Mouse (Mus musculus): ENCODE results near the gene Gm20521. TPM values are rescaled to one million over a fixed set of nuclear protein-coding genes. Genes with fewer than 3 reads are reported as not detected.

Gene Gm20521
- polyA plus RNA-seq, 1 experiment from 2014 or later = 0.25 TPM

GRCm38 (mm10) chr14:54900383-54900782 is 17.1 kb downstream of the Gm20521 start:
- Histone ChIP-seq H3K4me3 (no peak overlapping the region), H3K27me3 (replicated peaks; ENCODE audit: low read depth, poor library complexity, severe bottlenecking) (no peaks in the 10 kb centered on the region), H3K4me1 (peaks cover 13% of the 10 kb centered on the region), H3K9me3 (no peaks in the 10 kb centered on the region), H3K36me3 (replicated peaks) (peaks cover 66% of the 10 kb centered on the region), H3K27ac (replicated peaks) (no peak overlapping the region)
- DNase-seq (ENCODE audit: low spot score) = peak; percentile 70
- under 1% methylated on average over 3 of the region's 3 CpGs for WGBS

DNA sequence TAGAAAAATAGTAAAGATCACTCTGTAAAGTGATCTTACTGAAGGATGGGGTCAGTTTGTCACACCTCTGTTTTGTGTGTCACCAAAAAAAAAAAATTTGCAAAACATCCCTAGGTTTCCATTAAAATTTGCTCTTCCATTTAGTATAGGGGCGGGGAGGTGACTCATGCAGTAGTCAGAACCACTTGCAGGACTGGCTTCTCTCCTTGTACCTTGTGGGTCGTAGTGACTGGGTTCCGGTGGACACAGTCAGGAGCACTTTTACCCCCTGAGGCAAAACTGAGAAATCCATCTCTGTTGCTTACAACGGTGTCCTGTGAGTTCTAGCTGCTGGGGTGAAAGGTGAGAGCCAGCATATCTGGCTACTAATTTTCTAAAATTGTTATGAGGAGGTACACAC is 20.4 kb downstream of the Gm20521 start:
- WGBS = 82% methylated on average over 4 of the region's 4 CpGs
- H3K36me3 ChIP-seq (replicated peaks) = peaks cover 65% of the 10 kb centered on the region

GRCm38 (mm10) chr14:54908682-54909081 is 25.4 kb downstream of the Gm20521 start:
- Histone ChIP-seq H3K4me1 (peaks cover 55% of the 10 kb centered on the region), H3K36me3 (replicated peaks) (peaks cover 78% of the 10 kb centered on the region), H3K9me3 (no peaks in the 10 kb centered on the region), H3K4me3 (peak overlapping the region; percentile 21; the same call in 1 of the 2 replicates), H3K27ac (replicated peaks) (no peak overlapping the region), H3K27me3 (replicated peaks; ENCODE audit: low read depth, poor library complexity, severe bottlenecking) (no peaks in the 10 kb centered on the region)
- DNase-seq (ENCODE audit: low spot score) = no peak
- 81% methylated on average over 7 of the region's 7 CpGs for WGBS

More for the DNA sequence above, 20.4 kb downstream of the Gm20521 start:
- no peaks in the 10 kb centered on the region for H3K9me3 ChIP-seq
- no peak overlapping the region for H3K27ac ChIP-seq (replicated peaks)
- peaks cover 17% of the 10 kb centered on the region for H3K4me1 ChIP-seq
- no peak for DNase-seq (ENCODE audit: low spot score)
- no peak overlapping the region for H3K4me3 ChIP-seq
- H3K27me3 ChIP-seq (replicated peaks; ENCODE audit: low read depth, poor library complexity, severe bottlenecking) = no peaks in the 10 kb centered on the region

GRCm38 (mm10) chr14:54912109-54912850 is 29.0 kb downstream of the Gm20521 start:
- peaks cover 52% of the 10 kb centered on the region for H3K4me1 ChIP-seq
- H3K9me3 ChIP-seq = no peaks in the 10 kb centered on the region
- WGBS = 2% methylated on average over 69 of the region's 69 CpGs
- H3K36me3 ChIP-seq (replicated peaks) = peaks cover 67% of the 10 kb centered on the region
- peak overlapping the region; percentile 98 for H3K4me3 ChIP-seq
- H3K27me3 ChIP-seq (replicated peaks; ENCODE audit: low read depth, poor library complexity, severe bottlenecking) = no peaks in the 10 kb centered on the region
- peak; percentile 57 for DNase-seq (ENCODE audit: low spot score)
- H3K27ac ChIP-seq (replicated peaks) = peak overlapping the region; percentile 95

DNA sequence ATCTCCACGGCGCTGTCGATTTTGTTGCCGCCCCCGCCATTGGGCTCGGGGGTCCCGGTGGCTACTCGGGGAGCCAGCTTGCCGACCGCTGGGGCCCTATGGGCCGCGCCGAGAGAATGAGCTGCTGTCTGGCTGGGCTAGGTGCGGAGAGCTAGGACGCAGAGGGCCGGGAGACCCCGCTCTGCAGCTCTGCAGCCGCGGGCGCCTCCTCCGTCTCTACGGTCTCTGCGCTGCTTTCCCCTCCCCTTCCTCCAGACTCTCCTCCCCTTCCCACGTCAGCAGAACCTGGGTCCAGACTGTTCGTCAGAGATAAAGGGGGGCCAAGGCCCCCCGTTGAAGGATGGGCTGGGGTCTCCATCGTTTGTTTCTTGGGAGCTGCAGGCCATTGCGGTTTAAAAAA is 29.6 kb downstream of the Gm20521 start, which contains the start of gene Slc22a17:
Gene Slc22a17, minus strand, starts transcription at position 247 of the 400 bp plus-strand sequence.
- peak; percentile 87 for DNase-seq (ENCODE audit: low spot score)
- peak within 1 kb of the TSS; percentile 95 for H3K27ac ChIP-seq (replicated peaks)
- H3K4me1 ChIP-seq = peaks cover 46% of the 10 kb centered on the region
- no peaks in the 10 kb centered on the region for H3K27me3 ChIP-seq (replicated peaks; ENCODE audit: low read depth, poor library complexity, severe bottlenecking)
- under 1% methylated on average over 28 of the region's 28 CpGs for WGBS
- no peaks in the 10 kb centered on the region for H3K9me3 ChIP-seq
- peak within 1 kb of the TSS; percentile 98 for H3K4me3 ChIP-seq
- H3K36me3 ChIP-seq (replicated peaks) = peaks cover 67% of the 10 kb centered on the region

DNA sequence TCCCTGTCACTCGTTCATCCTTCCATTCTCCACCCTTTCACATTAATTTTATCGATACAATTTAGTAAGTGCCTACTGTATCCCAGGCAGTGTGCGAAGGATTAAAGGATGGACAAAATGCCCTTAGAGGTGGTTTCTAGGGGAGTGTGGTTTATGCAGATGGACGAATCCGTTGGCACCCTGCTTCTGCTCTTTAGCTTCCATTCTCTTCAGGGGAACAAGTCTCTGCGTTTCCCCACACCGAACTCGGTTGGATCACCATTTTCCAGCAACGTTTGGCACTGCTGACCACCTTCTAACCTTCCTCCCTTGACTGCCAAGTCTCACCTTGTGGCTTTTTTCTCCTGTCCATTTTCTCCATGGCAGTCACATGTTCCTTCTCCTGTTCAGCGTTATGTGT is 30.1 kb downstream of the Gm20521 start:
- peaks cover 67% of the 10 kb centered on the region for H3K36me3 ChIP-seq (replicated peaks)
- H3K4me3 ChIP-seq = peak overlapping the region; percentile 98
- no peaks in the 10 kb centered on the region for H3K27me3 ChIP-seq (replicated peaks; ENCODE audit: low read depth, poor library complexity, severe bottlenecking)
- peaks cover 43% of the 10 kb centered on the region for H3K4me1 ChIP-seq
- peak overlapping the region; percentile 95 for H3K27ac ChIP-seq (replicated peaks)
- peak; percentile 22 for DNase-seq (ENCODE audit: low spot score)
- WGBS = 19% methylated on average over 10 of the region's 10 CpGs
- H3K9me3 ChIP-seq = no peaks in the 10 kb centered on the region

GRCm38 (mm10) chr14:54920076-54920685 is 36.9 kb downstream of the Gm20521 start:
- no peak for DNase-seq (ENCODE audit: low spot score)
- 93% methylated on average over 16 of the region's 16 CpGs for WGBS
- H3K4me3 ChIP-seq = no peak overlapping the region
- H3K9me3 ChIP-seq = peaks cover 20% of the 10 kb centered on the region
- H3K36me3 ChIP-seq (replicated peaks) = peaks cover 86% of the 10 kb centered on the region
- H3K4me1 ChIP-seq = peaks cover 25% of the 10 kb centered on the region
- no peaks in the 10 kb centered on the region for H3K27me3 ChIP-seq (replicated peaks; ENCODE audit: low read depth, poor library complexity, severe bottlenecking)
- H3K27ac ChIP-seq (replicated peaks) = no peak overlapping the region

- Histone ChIP-seq H3K36me3 (replicated peaks) (peaks cover 40% of the 10 kb centered on the region), H3K4me1 (peaks cover 56% of the 10 kb centered on the region), H3K27ac (replicated peaks) (peak overlapping the region; percentile 100), H3K9me3 (peaks cover 20% of the 10 kb centered on the region), H3K27me3 (replicated peaks; ENCODE audit: low read depth, poor library complexity, severe bottlenecking) (peaks cover 11% of the 10 kb centered on the region), H3K4me3 (peak overlapping the region; percentile 72)
- DNase-seq (ENCODE audit: low spot score) = peak; percentile 80
- WGBS = 13% methylated on average over 7 of the region's 7 CpGs
Measured at GRCm38 (mm10) chr14:54924641-54925348, 41.6 kb downstream of the Gm20521 start.

DNA sequence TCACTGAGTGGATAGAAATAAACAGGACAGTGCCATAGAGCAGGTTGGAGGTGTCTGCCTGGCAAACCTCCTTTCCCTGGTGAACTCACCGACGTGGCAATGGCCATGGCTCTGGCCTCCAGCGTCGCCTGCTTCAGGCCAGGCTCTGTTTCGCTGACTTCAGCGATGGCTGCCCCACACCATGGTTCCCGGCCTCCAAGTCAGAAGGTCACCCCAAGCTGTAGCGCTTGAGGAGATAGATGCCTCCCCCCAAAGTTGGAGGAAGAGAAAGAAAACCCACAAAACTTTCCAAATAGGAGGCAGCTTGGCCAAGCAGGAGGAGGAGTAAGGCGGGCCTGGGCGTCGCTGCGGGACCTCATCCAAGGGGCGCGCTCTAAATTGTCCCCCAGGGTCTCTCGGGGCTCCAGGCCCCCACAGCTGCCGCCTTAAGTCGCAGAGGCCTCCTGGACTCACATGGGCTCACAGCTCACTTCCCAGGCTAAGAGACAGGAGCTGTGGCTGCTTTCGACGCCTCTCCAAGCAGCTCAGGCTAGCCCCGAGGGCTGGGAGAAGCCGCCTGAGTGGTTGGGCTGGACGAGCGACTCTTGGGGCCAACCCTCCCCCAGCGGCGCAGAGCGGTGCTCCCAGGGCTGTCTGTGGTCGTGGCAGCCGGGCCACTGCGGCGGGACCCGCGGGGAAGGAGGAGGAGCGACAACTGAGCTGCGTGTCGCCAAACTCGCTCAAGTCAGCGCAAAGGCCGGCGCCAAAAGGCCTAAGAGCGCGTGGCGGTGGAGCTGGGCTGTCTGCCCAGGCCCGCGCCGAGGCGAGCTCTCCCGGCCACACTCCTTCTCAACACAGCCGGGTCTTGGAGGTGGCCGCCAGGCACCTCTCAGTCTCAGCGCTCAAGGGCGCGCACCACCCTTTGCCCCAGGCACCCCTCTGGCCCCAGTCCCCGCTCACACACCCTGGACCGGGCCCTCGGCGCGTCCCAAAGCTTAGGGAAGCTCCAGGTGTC is 42.4 kb downstream of the Gm20521 start, which contains the start of gene Efs:
Gene Efs, minus strand, starts transcription at position 778 of the 994 bp plus-strand sequence.
- H3K4me1 ChIP-seq = peaks cover 63% of the 10 kb centered on the region
- under 1% methylated on average over 57 of the region's 57 CpGs for WGBS
- peaks cover 31% of the 10 kb centered on the region for H3K36me3 ChIP-seq (replicated peaks)
- peak within 1 kb of the TSS; percentile 72 for H3K4me3 ChIP-seq
- peak; percentile 83 for DNase-seq (ENCODE audit: low spot score)
- peak within 1 kb of the TSS; percentile 100 for H3K27ac ChIP-seq (replicated peaks)
- H3K27me3 ChIP-seq (replicated peaks; ENCODE audit: low read depth, poor library complexity, severe bottlenecking) = peaks cover 11% of the 10 kb centered on the region
- H3K9me3 ChIP-seq = peaks cover 18% of the 10 kb centered on the region

GRCm38 (mm10) chr14:54926401-54927158 is 43.3 kb downstream of the Gm20521 start:
- Histone ChIP-seq H3K27ac (replicated peaks) (peak overlapping the region; percentile 100), H3K9me3 (peaks cover 9% of the 10 kb centered on the region), H3K4me3 (peak overlapping the region; percentile 72), H3K36me3 (replicated peaks) (peaks cover 22% of the 10 kb centered on the region), H3K4me1 (peaks cover 66% of the 10 kb centered on the region), H3K27me3 (replicated peaks; ENCODE audit: low read depth, poor library complexity, severe bottlenecking) (peaks cover 11% of the 10 kb centered on the region)
- DNase-seq (ENCODE audit: low spot score) = peak; percentile 94
- under 1% methylated on average over 58 of the region's 58 CpGs for WGBS

DNA sequence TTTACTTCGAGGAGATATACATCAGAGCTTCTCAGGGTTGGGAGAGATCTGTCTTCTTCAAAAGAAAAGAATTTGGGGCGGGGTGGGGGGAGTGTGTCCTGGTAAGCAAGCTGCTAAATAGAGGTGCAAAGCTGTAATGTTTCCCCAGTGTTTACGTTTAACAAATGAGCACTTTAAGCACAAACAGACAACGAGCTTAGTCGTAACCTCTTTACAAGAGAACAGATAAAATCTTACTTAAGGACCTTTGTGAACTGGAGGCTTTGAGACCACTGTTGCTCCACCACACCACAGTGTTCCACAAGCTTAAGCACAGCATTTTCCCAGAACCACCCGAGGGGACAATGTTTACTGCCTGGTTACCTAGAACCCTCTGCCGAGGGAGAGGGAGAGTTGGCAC is 44.1 kb downstream of the Gm20521 start:
- peaks cover 69% of the 10 kb centered on the region for H3K4me1 ChIP-seq
- 14% methylated on average over 7 of the region's 7 CpGs for WGBS
- peak overlapping the region; percentile 100 for H3K27ac ChIP-seq (replicated peaks)
- H3K4me3 ChIP-seq = peak overlapping the region; percentile 72
- H3K9me3 ChIP-seq = peaks cover 2% of the 10 kb centered on the region; the same call in 1 of the 2 replicates
- DNase-seq (ENCODE audit: low spot score) = peak; percentile 18
- peaks cover 11% of the 10 kb centered on the region for H3K27me3 ChIP-seq (replicated peaks; ENCODE audit: low read depth, poor library complexity, severe bottlenecking)
- H3K36me3 ChIP-seq (replicated peaks) = peaks cover 15% of the 10 kb centered on the region

All from embryonic facial prominence, embryonic 10.5 days (tissue).